Mouse (Mus musculus) testis, adult 2 months (tissue): ENCODE results near the gene Ptpn23. TPM values are rescaled to one million over a fixed set of nuclear protein-coding genes. Genes with fewer than 3 reads are reported as not detected.

Experiments
- H3K27ac ChIP-seq: fragments of 200-500 bp; 2 replicates; pipeline ENCODE4 v1.5.1; 2012; ENCODE audit warnings: low read depth, low read length; ENCODE audit not compliant: control insufficient read depth, insufficient read depth
- H3K27me3 ChIP-seq: fragments of 200-500 bp; 2 replicates; pipeline ENCODE4 v1.6.1; 2012; ENCODE audit warnings: mild to moderate bottlenecking, low read length, moderate library complexity; ENCODE audit not compliant: control insufficient read depth, insufficient read depth
- H3K36me3 ChIP-seq: fragments of 200-500 bp; 2 replicates; pipeline ENCODE4 v1.6.1; 2012; ENCODE audit warnings: mild to moderate bottlenecking, low read length; ENCODE audit not compliant: control insufficient read depth, insufficient read depth
- H3K4me1 ChIP-seq: fragments of 200-500 bp; 2 replicates; pipeline ENCODE4 v1.6.1; 2012; ENCODE audit warnings: low read length; ENCODE audit not compliant: control insufficient read depth, insufficient read depth
- H3K4me3 ChIP-seq: fragments of 200-500 bp; 2 replicates; pipeline ENCODE4 v1.5.1; 2012; ENCODE audit warnings: low read depth, mild to moderate bottlenecking, low read length, moderate library complexity, mixed read lengths; ENCODE audit not compliant: control insufficient read depth
- CTCF ChIP-seq: fragments of 200-500 bp; IDR thresholded peaks from 2 replicates; pipeline ENCODE4 v1.5.1; 2012; ENCODE audit warnings: low read depth, mild to moderate bottlenecking, inconsistent platforms, low read length, moderate library complexity; ENCODE audit not compliant: control insufficient read depth, insufficient read depth, insufficient replicate concordance
- POLR2A ChIP-seq: fragments of 200-500 bp; IDR thresholded peaks from 2 replicates; pipeline ENCODE4 v1.6.1; 2012; ENCODE audit warnings: low read depth, mild to moderate bottlenecking, inconsistent platforms, low read length, moderate library complexity; ENCODE audit not compliant: control insufficient read depth
- polyA plus RNA-seq: library from polyadenylated mRNA; depleted of rRNA; stranded (reverse); fragments of >200 nt; gene quantifications from 2 replicates; pipeline ENCODE4 v1.2.3, GENCODE M21; 2012

Gene Ptpn23
- polyA plus RNA-seq, 1 experiment = 32.3 TPM

DNA sequence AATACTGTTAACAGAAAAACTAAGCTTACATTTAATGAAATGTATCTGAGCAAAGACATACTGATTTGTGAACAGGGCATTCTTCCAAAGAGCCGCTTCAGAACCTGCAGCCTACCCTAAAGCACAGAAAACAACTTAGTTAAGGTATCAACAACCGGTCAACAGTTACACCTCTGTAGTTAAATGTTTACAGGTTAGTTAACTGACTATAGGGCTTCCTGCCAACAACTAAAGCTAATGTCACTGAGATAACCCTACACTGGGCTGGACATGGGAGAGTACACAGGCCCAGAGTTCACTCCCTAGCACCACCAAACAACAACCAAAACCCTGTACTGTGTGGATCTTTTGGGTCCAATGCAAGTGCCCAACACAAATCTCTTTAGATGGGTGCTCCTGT lies 5.3 kb downstream of the Ptpn23 start:
- H3K4me3 ChIP-seq = no peak overlapping the region
- no peaks in the 10 kb centered on the region for H3K27me3 ChIP-seq
- H3K27ac ChIP-seq = no peak overlapping the region
- TF ChIP-seq CTCF (no peak), POLR2A (no peak)
- H3K36me3 ChIP-seq = no peaks in the 10 kb centered on the region
- peaks cover 6% of the 10 kb centered on the region for H3K4me1 ChIP-seq

DNA sequence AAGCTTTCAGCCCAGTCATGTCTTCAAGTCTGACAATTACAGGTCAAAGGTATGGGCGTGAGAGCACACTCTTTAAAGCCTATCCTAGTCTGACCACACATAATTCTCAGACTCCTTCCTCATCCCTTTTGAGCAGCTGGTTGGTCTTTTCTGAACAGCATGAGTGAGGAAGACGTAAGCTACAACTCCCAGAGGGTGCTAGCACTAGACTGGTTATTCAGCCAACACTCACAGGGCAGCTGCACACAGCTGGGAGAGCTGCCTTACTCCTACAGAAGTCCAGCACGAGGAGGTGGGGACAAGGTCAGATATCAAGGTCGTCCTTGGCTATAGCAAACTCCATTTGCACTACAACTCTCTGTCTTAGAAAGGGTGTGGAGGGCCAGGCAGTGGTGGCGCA lies 7.4 kb downstream of the Ptpn23 start:
- Histone ChIP-seq H3K36me3 (no peaks in the 10 kb centered on the region), H3K4me3 (no peak overlapping the region), H3K27ac (peak overlapping the region; percentile 46; the same call in 1 of the 2 replicates), H3K27me3 (no peaks in the 10 kb centered on the region), H3K4me1 (no peaks in the 10 kb centered on the region)
- TF ChIP-seq CTCF = no peak
- no peak for TF ChIP-seq POLR2A

DNA sequence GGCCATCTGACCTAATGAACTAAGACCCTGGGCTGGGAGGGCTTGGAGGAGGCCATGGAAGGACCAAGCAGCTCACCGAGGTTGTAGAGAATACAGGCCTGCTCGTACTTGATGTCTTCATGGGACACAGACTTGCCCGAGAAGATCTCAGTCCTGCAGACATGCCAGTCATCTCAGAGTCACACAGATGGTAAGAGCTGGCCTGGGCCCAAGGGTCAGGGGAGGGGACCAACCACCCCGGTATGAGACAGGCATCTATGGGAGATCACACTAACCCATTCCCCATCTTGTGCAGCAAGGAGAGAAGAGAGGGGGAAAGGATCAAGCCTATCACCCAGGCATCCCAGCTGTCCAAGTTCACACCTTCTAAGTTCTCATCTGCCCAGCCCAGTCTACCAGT lies 14.7 kb downstream of the Ptpn23 start:
- H3K27me3 ChIP-seq = no peaks in the 10 kb centered on the region
- TF ChIP-seq CTCF (no peak), POLR2A (no peak)
- H3K4me3 ChIP-seq = no peak overlapping the region
- H3K27ac ChIP-seq = no peak overlapping the region
- no peaks in the 10 kb centered on the region for H3K4me1 ChIP-seq
- H3K36me3 ChIP-seq = peaks cover 2% of the 10 kb centered on the region

DNA sequence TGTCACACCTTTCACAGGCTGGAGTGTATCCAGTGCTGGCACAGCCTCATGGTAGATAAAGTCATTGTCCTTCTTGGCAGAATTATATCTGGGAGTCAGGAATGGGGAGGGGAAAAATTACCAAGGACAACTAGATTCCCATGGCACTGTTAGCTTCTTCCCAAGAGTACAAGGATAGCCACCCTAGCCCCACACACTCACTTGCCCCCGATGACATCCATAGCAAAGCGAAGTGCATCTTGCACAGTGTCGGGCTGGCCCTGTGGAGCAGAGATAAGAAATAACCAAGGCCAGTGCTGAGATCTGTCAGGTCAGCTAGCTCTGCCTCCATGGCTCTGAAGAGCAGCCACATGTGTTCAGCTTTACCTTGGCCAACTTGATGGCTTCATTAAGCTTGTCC lies 17.2 kb downstream of the Ptpn23 start:
- no peak for TF ChIP-seq POLR2A
- no peak for TF ChIP-seq CTCF
- H3K4me1 ChIP-seq = no peaks in the 10 kb centered on the region
- H3K4me3 ChIP-seq = no peak overlapping the region
- H3K27me3 ChIP-seq = no peaks in the 10 kb centered on the region
- H3K36me3 ChIP-seq = peaks cover 5% of the 10 kb centered on the region
- no peak overlapping the region for H3K27ac ChIP-seq

DNA sequence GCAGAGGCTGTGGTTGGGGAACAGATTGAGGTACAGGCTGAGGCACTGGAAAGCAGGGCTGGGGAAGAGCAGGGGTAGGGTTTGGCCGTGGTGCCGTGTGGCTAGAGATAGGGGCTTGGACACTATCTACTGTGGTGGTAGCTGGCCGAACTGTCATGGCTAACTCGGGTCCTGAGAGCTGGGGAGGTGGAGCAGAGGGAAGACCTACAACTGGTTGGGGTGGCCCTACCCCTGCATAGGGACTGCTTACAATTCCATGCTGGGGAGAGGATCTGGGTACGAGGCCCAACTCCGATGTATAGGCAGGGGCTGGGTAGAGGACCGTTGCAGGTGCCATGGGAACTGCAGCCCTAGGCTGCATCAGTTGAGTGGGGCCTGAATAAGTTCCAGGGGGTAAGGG lies 20.0 kb downstream of the Ptpn23 start:
- Histone ChIP-seq H3K27ac (no peak overlapping the region), H3K27me3 (no peaks in the 10 kb centered on the region), H3K4me3 (no peak overlapping the region), H3K4me1 (no peaks in the 10 kb centered on the region), H3K36me3 (peaks cover 5% of the 10 kb centered on the region)
- no peak for TF ChIP-seq POLR2A
- TF ChIP-seq CTCF = no peak

DNA sequence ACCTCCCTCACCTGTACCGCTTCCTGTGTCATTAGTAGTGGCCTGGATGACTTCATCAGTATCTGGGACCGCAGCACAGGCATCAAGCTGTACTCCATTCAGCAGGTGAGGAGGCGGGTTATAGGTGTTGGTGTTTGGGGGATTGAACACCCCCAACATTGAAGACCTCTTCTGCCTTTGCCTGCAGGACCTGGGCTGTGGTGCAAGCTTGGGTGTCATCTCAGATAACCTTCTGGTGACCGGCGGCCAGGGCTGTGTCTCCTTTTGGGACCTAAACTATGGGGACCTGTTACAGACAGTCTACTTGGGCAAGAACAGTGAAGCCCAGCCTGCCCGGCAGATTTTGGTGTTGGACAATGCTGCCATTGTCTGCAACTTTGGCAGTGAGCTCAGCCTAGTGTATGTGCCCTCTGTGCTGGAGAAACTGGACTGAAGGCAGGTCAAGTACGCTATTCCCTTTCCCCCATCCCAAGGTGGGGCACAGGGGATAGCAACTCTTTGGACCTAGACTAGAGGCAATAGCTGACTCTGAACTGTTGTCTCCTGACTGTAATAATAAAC lies 23.6 kb downstream of the Ptpn23 start:
- Histone ChIP-seq H3K4me1 (peaks cover 7% of the 10 kb centered on the region), H3K36me3 (peaks cover 3% of the 10 kb centered on the region), H3K4me3 (no peak overlapping the region), H3K27ac (no peak overlapping the region), H3K27me3 (no peaks in the 10 kb centered on the region)
- TF ChIP-seq POLR2A = no peak
- TF ChIP-seq CTCF = no peak

DNA sequence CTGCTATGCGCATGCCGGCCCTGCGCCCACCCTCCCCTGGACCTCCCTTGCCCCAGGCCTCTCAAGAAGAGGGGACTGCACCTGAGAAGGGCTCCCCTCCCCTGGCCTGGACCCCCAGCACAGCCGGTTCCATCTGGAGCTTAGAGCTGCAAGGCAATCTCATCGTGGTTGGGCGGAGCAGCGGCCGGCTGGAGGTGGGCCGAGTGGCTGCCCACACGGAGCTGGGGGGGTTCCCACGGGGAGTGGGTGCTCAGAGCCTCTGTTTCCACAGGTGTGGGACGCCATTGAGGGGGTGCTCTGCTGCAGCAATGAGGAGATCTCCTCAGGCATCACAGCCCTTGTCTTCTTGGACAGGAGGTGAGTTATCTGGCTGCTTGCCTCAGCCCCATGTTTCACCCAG lies 26.7 kb downstream of the Ptpn23 start:
- H3K36me3 ChIP-seq = peaks cover 1% of the 10 kb centered on the region; the same call in 1 of the 2 replicates
- no peak overlapping the region for H3K27ac ChIP-seq
- no peak for TF ChIP-seq POLR2A
- TF ChIP-seq CTCF = no peak
- H3K27me3 ChIP-seq = no peaks in the 10 kb centered on the region
- peaks cover 7% of the 10 kb centered on the region for H3K4me1 ChIP-seq
- H3K4me3 ChIP-seq = peak overlapping the region; percentile 62

DNA sequence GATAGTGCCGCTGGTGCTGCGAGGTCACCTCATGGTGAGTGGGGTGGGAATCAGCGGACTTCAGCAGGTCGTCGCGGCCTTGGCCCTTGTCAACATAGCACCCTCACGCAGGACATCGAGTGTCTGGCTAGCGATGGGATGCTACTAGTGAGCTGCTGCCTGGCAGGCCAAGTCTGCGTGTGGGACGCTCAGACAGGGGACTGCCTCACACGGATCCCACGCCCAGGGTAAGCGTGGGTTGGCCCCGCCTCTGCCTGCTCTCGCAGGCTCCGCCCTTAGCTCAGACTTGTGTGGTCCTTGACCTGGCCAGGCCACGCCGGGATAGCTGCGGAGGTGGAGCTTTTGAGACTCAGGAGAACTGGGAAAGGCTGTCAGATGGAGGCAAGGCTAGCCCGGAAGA lies 27.4 kb downstream of the Ptpn23 start:
- Histone ChIP-seq H3K27ac (no peak overlapping the region), H3K4me1 (peaks cover 7% of the 10 kb centered on the region), H3K4me3 (peak overlapping the region; percentile 62), H3K36me3 (no peaks in the 10 kb centered on the region), H3K27me3 (no peaks in the 10 kb centered on the region)
- TF ChIP-seq POLR2A = peak; percentile 37; the same call in 1 of the 2 replicates
- TF ChIP-seq CTCF = no peak
